ENCODE assay signal across 11 mouse cellular contexts in the genomic region with DNA sequence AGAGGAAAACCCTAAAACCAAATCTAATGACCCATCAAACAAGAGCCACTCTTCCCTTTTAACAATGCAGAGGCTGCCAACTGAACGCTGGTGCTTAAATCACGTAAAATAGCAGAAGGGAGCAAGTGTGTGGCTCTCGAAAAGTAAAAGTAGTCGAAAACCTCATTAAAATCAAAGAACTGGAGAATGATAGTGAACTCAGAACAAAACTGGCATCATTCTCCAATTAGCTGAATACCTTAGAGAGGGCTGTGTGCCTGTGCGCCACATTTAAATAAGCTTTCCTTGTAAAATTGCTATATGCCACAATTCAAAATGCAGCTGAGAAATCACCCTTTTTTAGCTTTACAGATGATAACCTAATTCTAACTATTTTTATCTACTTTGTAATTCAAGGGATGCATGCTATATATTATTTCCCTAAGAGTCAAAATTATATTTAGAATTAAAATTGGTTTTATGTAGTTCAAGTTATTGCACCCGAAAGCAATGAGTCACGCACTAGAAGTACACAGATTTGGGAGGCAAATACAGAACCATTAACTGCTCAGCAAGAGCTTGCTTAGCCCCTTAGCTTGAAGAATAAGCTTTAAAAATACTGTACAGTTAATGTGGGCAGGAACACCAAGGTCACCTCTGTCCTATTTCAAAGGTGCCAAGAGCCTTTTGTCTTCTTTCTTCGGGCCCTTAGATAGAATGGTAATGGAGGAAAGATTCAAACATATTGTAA.
"Had no signal": no experiment of that assay in that cellular context is flagged by ENCODE, and none has a peak within 500 bp of the region (broad histone marks: within the 10 kb centered on the region; RNA-seq: fewer than 3 reads in every experiment).

No protein-coding gene starts in this region.

- H3K27ac ChIP-seq: left cerebral cortex, adult 2 months; limb, embryonic 15.5 days; liver, embryonic 12.5 days; lung, embryonic 15.5 days; macrophage; midbrain, embryonic 13.5 days; neural tube, embryonic 13.5 days; stomach, postnatal 0 days had no signal

- H3K36me3 ChIP-seq: limb, embryonic 15.5 days; liver, embryonic 12.5 days; lung, embryonic 15.5 days; midbrain, embryonic 13.5 days; neural tube, embryonic 13.5 days had no signal

- H3K9ac ChIP-seq: limb, embryonic 15.5 days; liver, embryonic 12.5 days; lung, embryonic 15.5 days; midbrain, embryonic 13.5 days; neural tube, embryonic 13.5 days had no signal

- H3K27me3 ChIP-seq: limb, embryonic 15.5 days; liver, embryonic 12.5 days; lung, embryonic 15.5 days; megakaryocyte, embryonic 14.5 days; midbrain, embryonic 13.5 days; neural tube, embryonic 13.5 days had no signal

- ATAC-seq: liver, embryonic 12.5 days; midbrain, embryonic 13.5 days had no signal

- H3K4me2 ChIP-seq: limb, embryonic 15.5 days; liver, embryonic 12.5 days; lung, embryonic 15.5 days; midbrain, embryonic 13.5 days; neural tube, embryonic 13.5 days had no signal

- DNase-seq: kidney, postnatal 25 days; lung, postnatal 14 days had no signal

- H3K9me3 ChIP-seq: limb, embryonic 15.5 days; liver, embryonic 12.5 days; lung, embryonic 15.5 days had no signal

- H3K4me1 ChIP-seq: limb, embryonic 15.5 days; liver, embryonic 12.5 days; lung, embryonic 15.5 days; megakaryocyte, embryonic 14.5 days; midbrain, embryonic 13.5 days had no signal

- H3K4me3 ChIP-seq: left cerebral cortex, adult 2 months; limb, embryonic 15.5 days; liver, embryonic 12.5 days; lung, embryonic 15.5 days; megakaryocyte, embryonic 14.5 days; midbrain, embryonic 13.5 days; neural tube, embryonic 13.5 days had no signal
